Mouse (Mus musculus) cerebellum, adult 2 months (tissue): ENCODE data around the gene Glod4.

Source experiments
- CTCF ChIP-seq: fragments of 200-500 bp; IDR thresholded peaks from 2 replicates; pipeline ENCODE4 v1.5.1; 2011; ENCODE audit warnings: low read depth, mild to moderate bottlenecking, control low read depth, low read length, moderate library complexity, borderline replicate concordance; ENCODE audit not compliant: insufficient read depth
- POLR2A ChIP-seq: fragments of 200-500 bp; IDR thresholded peaks from 2 replicates; pipeline ENCODE4 v1.6.1; 2011; ENCODE audit warnings: low read length, control low read depth, borderline replicate concordance; ENCODE audit not compliant: insufficient read depth

DNA sequence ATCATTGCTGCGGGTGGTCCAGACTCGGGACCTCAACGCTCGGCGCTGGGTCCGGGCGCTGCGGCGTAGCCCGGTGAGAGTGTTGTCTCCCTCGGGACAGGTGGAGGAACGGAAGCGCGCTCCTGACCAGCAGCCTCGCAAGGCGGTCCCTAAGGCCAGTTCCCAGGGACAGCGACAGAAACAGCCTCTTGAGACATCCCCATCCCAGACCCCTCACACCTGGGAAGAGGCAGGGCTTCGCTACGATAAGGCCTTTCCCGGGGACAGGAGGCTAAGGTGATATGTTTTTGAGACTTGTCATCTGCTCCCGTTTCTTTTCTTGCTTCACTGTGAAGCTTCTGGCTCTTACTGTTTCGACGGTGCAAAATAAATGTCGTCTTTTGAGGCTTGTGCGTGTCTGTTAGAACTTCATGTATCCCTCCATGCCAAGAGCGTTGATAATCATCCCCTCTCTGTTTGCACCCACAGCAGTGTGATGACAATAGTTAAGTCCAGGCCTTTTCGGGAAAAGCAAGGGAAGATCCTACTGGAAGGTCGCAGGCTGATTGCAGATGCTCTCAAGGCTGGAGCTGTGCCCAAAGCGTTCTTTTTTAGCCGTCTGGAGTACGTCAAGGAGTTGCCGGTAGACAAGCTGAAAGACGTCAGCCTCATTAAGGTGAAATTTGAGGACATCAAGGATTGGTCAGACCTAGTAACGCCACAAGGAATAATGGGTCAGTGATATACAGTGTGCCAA is 454 bp upstream of the Glod4 start:
- TF ChIP-seq CTCF (no peak), POLR2A (no peak)
